Mouse (Mus musculus) G1E (cell line): Measurements from ENCODE around the gene Echdc3.

Experiments used
- CTCF ChIP-seq: IDR thresholded peaks from 2 replicates; pipeline ENCODE4 v1.5.1; 2012; ENCODE audit warnings: low read depth, low read length, inconsistent platforms, mixed read lengths
- GATA1 ChIP-seq: IDR thresholded peaks from 2 replicates; pipeline ENCODE4 v1.6.1; 2012; ENCODE audit warnings: borderline replicate concordance, low read length, inconsistent platforms, mixed read lengths
- GATA2 ChIP-seq: IDR thresholded peaks from 2 replicates; pipeline ENCODE4 v1.6.1; 2012; ENCODE audit warnings: low read depth, low read length, inconsistent platforms, borderline replicate concordance
- POLR2AphosphoS5 ChIP-seq: IDR thresholded peaks from 2 replicates; pipeline ENCODE4 v1.6.1; 2012; ENCODE audit warnings: low read depth, low read length, inconsistent platforms; ENCODE audit not compliant: insufficient replicate concordance
- TAL1 ChIP-seq: conservative IDR thresholded peaks from 2 replicates; pipeline ENCODE4 v1.6.1; 2012; ENCODE audit warnings: low read depth, low read length, inconsistent platforms, mixed read lengths

DNA sequence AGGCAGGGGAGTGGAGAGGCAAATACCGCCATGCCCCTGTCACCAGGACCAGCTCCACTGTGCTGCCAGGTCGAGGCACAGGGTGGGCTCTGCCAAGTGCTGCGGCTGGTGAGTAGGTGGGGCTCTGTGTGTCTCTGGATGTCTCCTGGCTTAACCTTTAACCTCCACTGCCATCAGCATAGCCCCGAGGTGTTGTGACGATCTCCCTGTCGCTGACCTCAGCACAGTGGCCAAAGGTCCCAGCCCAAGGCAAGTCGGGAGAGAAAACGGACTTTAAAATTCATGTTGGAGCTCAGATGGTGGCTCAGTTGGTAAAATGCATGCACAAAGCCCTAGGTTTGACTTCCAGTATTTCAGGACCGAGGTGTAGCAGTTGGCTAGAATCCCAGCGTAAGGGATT lies 67.2 kb downstream of the Echdc3 start:
- TF ChIP-seq CTCF (no peak), GATA1 (no peak), TAL1 (no peak), POLR2AphosphoS5 (no peak), GATA2 (no peak)
